Mouse (Mus musculus) stomach, embryonic 15.5 days (tissue): ENCODE measurements around the gene Lhx2. TPM values are rescaled to one million over a fixed set of nuclear protein-coding genes. Genes with fewer than 3 reads are reported as not detected.
A peak's percentile ranks its signal among the peaks of the same experiment; 100 is the strongest.

Source experiments
- ATAC-seq: fragments of 200-750 bp; cut with Nextera tagmentation; 2 replicates; pipeline ENCODE4 v1.8.0; 2017; ENCODE audit warnings: low read depth, moderate number of reproducible peaks, moderate TSS enrichment; ENCODE audit not compliant: insufficient read depth, low FRiP score
- H3K27ac ChIP-seq: fragments of 300-500 bp; sonication (generic); 2 replicates; pipeline ENCODE4 v1.5.1; 2015; ENCODE audit warnings: mild to moderate bottlenecking, inconsistent platforms
- H3K27me3 ChIP-seq: fragments of 300-500 bp; sonication (generic); replicated peaks from 2 replicates; pipeline ENCODE4 v1.6.1; 2015; ENCODE audit warnings: inconsistent platforms
- H3K36me3 ChIP-seq: fragments of 300-500 bp; sonication (generic); 2 replicates; pipeline ENCODE4 v1.6.1; 2015; ENCODE audit warnings: inconsistent platforms
- H3K4me1 ChIP-seq: fragments of 300-500 bp; sonication (generic); 2 replicates; pipeline ENCODE4 v1.6.1; 2015; ENCODE audit warnings: inconsistent platforms
- H3K4me2 ChIP-seq: fragments of 300-500 bp; sonication (generic); 2 replicates; pipeline ENCODE4 v1.6.1; 2015; ENCODE audit warnings: mild to moderate bottlenecking, inconsistent platforms
- H3K4me3 ChIP-seq: fragments of 300-500 bp; sonication (generic); replicated peaks from 2 replicates; pipeline ENCODE4 v1.5.1; 2015; ENCODE audit warnings: inconsistent platforms
- H3K9ac ChIP-seq: fragments of 300-500 bp; sonication (generic); 2 replicates; pipeline ENCODE4 v1.6.1; 2015; ENCODE audit warnings: inconsistent platforms
- H3K9me3 ChIP-seq: fragments of 300-500 bp; sonication (generic); 2 replicates; pipeline ENCODE4 v1.6.1; 2016; ENCODE audit warnings: inconsistent platforms
- WGBS: fragments of 180-500 bp; shearing (Covaris S2); methylation state at CpG from one replicate; pipeline ENCODE4 v1.1.7; 2015; 5-methylcytosine and 5-hydroxymethylcytosine counted together
- polyA plus RNA-seq: library from polyadenylated mRNA; unstranded; fragments of >200 nt; fragmentation: Nextera tagmentation; extraction: Ambion mirVana; gene quantifications from 2 replicates; pipeline ENCODE4 v1.2.1, GENCODE M21; 2015

The Lhx2 gene
- polyA plus RNA-seq, 1 experiment from 2014 or later, result 0.41 TPM

GRCm38 (mm10) chr2:38336606-38337005, 2.5 kb upstream of the Lhx2 start:
- Histone ChIP-seq H3K27ac (no peak overlapping the region), H3K36me3 (no peaks in the 10 kb centered on the region), H3K4me3 (no peak overlapping the region; the same call in 1 of the 2 replicates), H3K9ac (no peak overlapping the region), H3K27me3 (peaks cover 79% of the 10 kb centered on the region), H3K4me1 (peaks cover 9% of the 10 kb centered on the region), H3K4me2 (no peak overlapping the region), H3K9me3 (no peaks in the 10 kb centered on the region)
- ATAC-seq, result no peak
- WGBS, result 2% methylated on average over 17 of the region's 17 CpGs

GRCm38 (mm10) chr2:38337091-38337640, 1.9 kb upstream of the Lhx2 start:
- H3K4me2 ChIP-seq, result no peak overlapping the region
- H3K4me1 ChIP-seq, result peaks cover 9% of the 10 kb centered on the region
- no peak overlapping the region for H3K9ac ChIP-seq
- no peaks in the 10 kb centered on the region for H3K36me3 ChIP-seq
- ATAC-seq, result no peak
- 8% methylated on average over 6 of the region's 6 CpGs for WGBS
- H3K9me3 ChIP-seq, result no peaks in the 10 kb centered on the region
- H3K27ac ChIP-seq, result no peak overlapping the region
- peaks cover 84% of the 10 kb centered on the region for H3K27me3 ChIP-seq
- no peak overlapping the region for H3K4me3 ChIP-seq

DNA sequence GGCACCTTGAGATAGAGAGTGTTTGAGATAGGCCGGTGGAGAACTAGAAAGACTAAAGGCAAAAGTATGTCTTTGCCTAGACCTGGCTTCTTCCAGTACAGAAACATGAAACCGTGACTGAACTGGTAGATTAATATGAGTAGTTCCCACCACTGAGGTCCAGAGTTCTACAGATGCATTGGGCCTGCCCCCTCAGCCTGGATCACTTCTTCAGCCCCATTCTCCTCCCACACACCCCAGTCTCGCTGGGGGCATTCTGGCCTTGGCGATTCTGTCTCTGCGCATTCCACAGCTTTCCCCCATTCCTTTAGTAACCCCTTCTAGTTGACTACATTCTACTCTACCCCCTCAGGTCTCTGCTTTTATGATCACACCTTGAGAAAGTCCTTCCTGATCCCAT, 1.4 kb upstream of the Lhx2 start:
- Histone ChIP-seq H3K9me3 (no peaks in the 10 kb centered on the region), H3K27ac (no peak overlapping the region), H3K4me3 (no peak overlapping the region), H3K4me2 (no peak overlapping the region), H3K4me1 (peaks cover 9% of the 10 kb centered on the region), H3K9ac (no peak overlapping the region), H3K27me3 (peaks cover 87% of the 10 kb centered on the region), H3K36me3 (no peaks in the 10 kb centered on the region)
- WGBS, result 28% methylated on average over 5 of the region's 5 CpGs
- ATAC-seq, result no peak

GRCm38 (mm10) chr2:38338348-38338932, 641 bp upstream of the Lhx2 start:
- ATAC-seq, result no peak
- 8% methylated on average over 5 of the region's 5 CpGs for WGBS
- no peak overlapping the region for H3K27ac ChIP-seq
- no peaks in the 10 kb centered on the region for H3K36me3 ChIP-seq
- H3K9ac ChIP-seq, result no peak overlapping the region
- H3K4me3 ChIP-seq, result peak overlapping the region; percentile 41
- peaks cover 85% of the 10 kb centered on the region for H3K27me3 ChIP-seq
- no peaks in the 10 kb centered on the region for H3K9me3 ChIP-seq
- peak overlapping the region; percentile 89 for H3K4me2 ChIP-seq
- H3K4me1 ChIP-seq, result peaks cover 9% of the 10 kb centered on the region

GRCm38 (mm10) chr2:38339910-38340625, 987 bp downstream of the Lhx2 start:
- peak overlapping the region; percentile 41 for H3K4me3 ChIP-seq

GRCm38 (mm10) chr2:38340626-38341200, 1.6 kb downstream of the Lhx2 start:
- Histone ChIP-seq H3K9ac (no peak overlapping the region), H3K27me3 (peaks cover 91% of the 10 kb centered on the region), H3K9me3 (no peaks in the 10 kb centered on the region), H3K4me3 (no peak overlapping the region), H3K4me2 (no peak overlapping the region), H3K27ac (no peak overlapping the region), H3K36me3 (no peaks in the 10 kb centered on the region), H3K4me1 (peaks cover 9% of the 10 kb centered on the region)
- no peak for ATAC-seq
- 3% methylated on average over 10 of the region's 10 CpGs for WGBS

More at GRCm38 (mm10) chr2:38339910-38340625, 987 bp downstream of the Lhx2 start:
- Histone ChIP-seq H3K36me3 (no peaks in the 10 kb centered on the region), H3K9ac (no peak overlapping the region), H3K4me1 (peaks cover 9% of the 10 kb centered on the region), H3K9me3 (no peaks in the 10 kb centered on the region), H3K27me3 (peaks cover 91% of the 10 kb centered on the region), H3K4me2 (peak overlapping the region; percentile 89), H3K27ac (no peak overlapping the region)
- ATAC-seq, result no peak
- WGBS, result 3% methylated on average over 9 of the region's 9 CpGs

GRCm38 (mm10) chr2:38343573-38343972, 4.5 kb downstream of the Lhx2 start:
- Histone ChIP-seq H3K9me3 (no peaks in the 10 kb centered on the region), H3K4me2 (no peak overlapping the region)

GRCm38 (mm10) chr2:38344727-38345126, 5.6 kb downstream of the Lhx2 start:
- Histone ChIP-seq H3K9me3 (no peaks in the 10 kb centered on the region), H3K27ac (no peak overlapping the region), H3K4me1 (peaks cover 6% of the 10 kb centered on the region), H3K9ac (no peak overlapping the region), H3K36me3 (no peaks in the 10 kb centered on the region), H3K27me3 (peaks cover 93% of the 10 kb centered on the region), H3K4me3 (no peak overlapping the region), H3K4me2 (no peak overlapping the region)
- no peak for ATAC-seq

More at GRCm38 (mm10) chr2:38343573-38343972, 4.5 kb downstream of the Lhx2 start:
- peaks cover 92% of the 10 kb centered on the region for H3K27me3 ChIP-seq
- H3K4me1 ChIP-seq, result peaks cover 13% of the 10 kb centered on the region
- H3K36me3 ChIP-seq, result no peaks in the 10 kb centered on the region
- no peak for ATAC-seq
- no peak overlapping the region for H3K27ac ChIP-seq
- H3K9ac ChIP-seq, result no peak overlapping the region
- no peak overlapping the region for H3K4me3 ChIP-seq
- 25% methylated on average over 1 of the region's 1 CpGs for WGBS

DNA sequence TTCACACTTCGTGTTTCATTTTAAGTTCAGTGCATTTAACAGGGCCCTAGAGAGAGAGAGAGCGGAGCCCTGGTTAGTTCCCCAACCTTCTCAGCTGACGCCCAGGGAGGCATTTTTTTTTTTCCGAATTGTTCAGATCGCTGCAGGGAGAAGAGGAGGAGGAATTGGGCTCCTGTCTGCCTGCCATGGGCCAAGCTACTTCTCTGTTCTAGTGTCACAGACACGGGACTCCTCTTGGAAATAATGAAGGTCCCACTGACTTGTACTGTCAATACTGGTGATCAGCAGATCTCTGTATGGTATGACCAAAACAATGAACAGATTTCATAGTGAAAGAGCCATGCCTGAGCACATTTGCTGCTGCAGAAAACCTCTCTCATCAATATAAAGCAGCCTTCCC, 7.3 kb downstream of the Lhx2 start:
- Histone ChIP-seq H3K4me3 (no peak overlapping the region), H3K4me2 (no peak overlapping the region), H3K27ac (no peak overlapping the region), H3K36me3 (no peaks in the 10 kb centered on the region), H3K4me1 (peaks cover 17% of the 10 kb centered on the region), H3K27me3 (peaks cover 95% of the 10 kb centered on the region), H3K9me3 (no peaks in the 10 kb centered on the region), H3K9ac (no peak overlapping the region)
- no peak for ATAC-seq
- 3% methylated on average over 6 of the region's 6 CpGs for WGBS

DNA sequence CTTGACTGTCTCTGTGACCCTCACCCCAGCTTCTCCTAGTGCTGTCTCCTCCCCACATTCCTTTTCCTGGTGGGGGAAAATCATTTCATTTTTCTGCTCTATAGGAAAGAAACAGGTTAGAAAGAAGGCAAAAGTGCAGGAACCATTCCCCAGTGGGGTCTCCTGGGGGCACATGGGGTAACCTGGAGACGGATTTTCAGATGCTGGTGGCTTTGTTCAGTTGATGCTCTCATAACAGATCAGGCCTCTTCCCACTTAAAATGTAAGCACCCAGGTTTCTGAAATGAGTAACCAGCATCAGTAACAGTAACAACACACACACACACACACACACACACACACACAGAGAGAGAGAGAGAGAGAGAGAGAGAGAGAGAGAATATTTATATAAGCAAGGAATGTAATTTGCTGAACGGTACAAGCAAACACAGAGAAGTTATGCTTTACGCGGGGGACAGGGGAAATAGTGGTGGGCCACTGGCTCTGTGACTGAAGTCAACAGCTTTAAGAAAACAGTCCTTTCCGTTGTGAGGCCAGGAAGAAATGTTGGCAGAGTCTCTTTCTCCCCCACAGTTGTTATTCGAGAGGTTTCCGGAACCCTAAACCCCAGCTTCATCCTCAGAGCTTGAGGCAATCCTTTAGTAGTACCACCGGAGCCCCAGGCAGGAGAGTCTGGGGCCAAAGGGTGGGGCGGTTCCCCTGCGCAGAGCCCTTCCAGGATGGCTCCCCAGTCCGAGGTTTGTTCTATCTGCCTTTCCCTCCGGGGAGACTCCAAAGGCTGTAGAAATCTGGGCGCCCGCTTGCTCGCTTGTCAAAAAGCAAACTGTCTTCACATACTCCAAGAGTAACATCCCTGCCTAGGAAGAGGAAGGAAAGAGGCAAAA, 8.0 kb downstream of the Lhx2 start:
- Histone ChIP-seq H3K4me1 (peaks cover 21% of the 10 kb centered on the region), H3K27me3 (peaks cover 96% of the 10 kb centered on the region), H3K9ac (no peak overlapping the region), H3K4me3 (no peak overlapping the region), H3K36me3 (no peaks in the 10 kb centered on the region), H3K4me2 (no peak overlapping the region), H3K27ac (no peak overlapping the region), H3K9me3 (no peaks in the 10 kb centered on the region)
- no peak for ATAC-seq
- 2% methylated on average over 15 of the region's 15 CpGs for WGBS

DNA sequence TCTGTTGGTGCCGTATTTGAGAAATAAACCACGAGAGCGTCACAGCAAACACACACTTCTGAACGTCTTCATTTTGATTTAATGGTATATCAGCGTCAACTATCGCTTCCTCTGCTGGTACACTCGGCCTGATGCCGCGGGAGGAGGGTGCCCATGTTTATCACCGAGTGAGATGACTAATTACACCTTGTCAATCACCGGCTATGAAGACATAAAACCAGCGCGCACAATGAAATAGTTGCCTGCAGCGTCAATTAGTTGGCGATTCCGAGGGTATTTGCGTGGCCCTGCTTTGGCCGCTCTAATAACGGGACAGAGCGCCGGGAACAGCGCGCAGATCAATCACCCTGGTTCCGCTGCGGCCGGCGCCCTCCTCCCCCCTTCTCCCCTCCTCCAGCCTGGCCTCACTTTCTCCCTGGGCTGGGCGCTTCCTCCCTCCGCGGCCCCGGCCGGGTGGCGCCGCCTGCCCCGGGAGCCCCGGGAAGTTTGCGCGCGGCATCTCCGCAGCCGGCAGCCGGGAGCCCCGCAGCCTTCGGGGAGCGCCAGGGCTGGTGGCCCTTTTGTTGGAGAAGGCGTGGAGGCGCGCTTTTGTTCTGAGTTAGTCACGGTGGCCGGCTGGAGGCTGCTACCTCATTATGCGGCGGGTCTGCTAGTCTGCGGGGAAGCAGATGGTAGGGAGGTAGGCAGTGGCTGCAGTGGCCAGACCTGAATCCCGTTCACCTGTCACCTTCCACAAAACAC, 8.9 kb downstream of the Lhx2 start:
- Histone ChIP-seq H3K4me1 (peaks cover 21% of the 10 kb centered on the region), H3K9ac (no peak overlapping the region), H3K9me3 (no peaks in the 10 kb centered on the region), H3K4me2 (peak overlapping the region; percentile 44), H3K27ac (no peak overlapping the region), H3K36me3 (no peaks in the 10 kb centered on the region), H3K27me3 (peaks cover 98% of the 10 kb centered on the region), H3K4me3 (peak overlapping the region; percentile 19)
- under 1% methylated on average over 54 of the region's 54 CpGs for WGBS
- ATAC-seq, result no peak
